Mouse (Mus musculus): ENCODE results near the gene Cxcl15. TPM values are rescaled to one million over a fixed set of nuclear protein-coding genes. Genes with fewer than 3 reads are reported as not detected.
"Not testable (repeated sequence)": the region's sequence is repeated elsewhere in the genome, so short reads cannot be mapped to it uniquely, and the experiment has no call there.

Gene Cxcl15
- polyA plus RNA-seq, 1 experiment from 2014 or later, result 0.11 TPM

DNA sequence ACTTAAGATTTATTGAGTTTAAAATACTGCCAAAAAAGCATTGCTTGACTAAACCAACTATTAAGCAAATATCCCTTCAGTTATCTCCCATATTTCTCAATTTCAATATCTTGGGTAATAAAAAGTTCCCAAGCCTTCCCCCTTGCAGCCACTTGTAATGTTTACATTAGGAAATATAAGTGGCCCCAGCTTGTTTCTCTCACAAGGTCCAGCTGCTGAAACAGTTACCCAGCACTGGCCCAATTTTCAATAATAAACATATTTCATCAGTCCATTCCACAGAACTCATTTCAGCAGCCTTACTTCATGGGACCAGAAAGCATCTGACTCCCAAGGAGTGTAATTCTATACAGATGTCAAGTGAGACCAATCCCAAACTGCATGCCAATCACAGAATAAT lies 25.4 kb downstream of the Cxcl15 start:
- no peaks in the 10 kb centered on the region for H3K36me3 ChIP-seq (ENCODE audit: control insufficient read depth, insufficient read depth, low read length)
- no peaks in the 10 kb centered on the region for H3K4me1 ChIP-seq (replicated peaks; ENCODE audit: control insufficient read depth, insufficient read depth, low read length)
- no peaks in the 10 kb centered on the region for H3K9me3 ChIP-seq (ENCODE audit: control insufficient read depth, low read length)
- H3K27me3 ChIP-seq (ENCODE audit: control insufficient read depth, insufficient read depth, low read length), result no peaks in the 10 kb centered on the region
- H3K4me2 ChIP-seq (replicated peaks; ENCODE audit: low read depth, low read length), result no peak overlapping the region
- ATAC-seq (ENCODE audit: low FRiP score) (no peak), DNase-seq (ENCODE audit: low spot score) (no peak)
- H3K9ac ChIP-seq (ENCODE audit: low read depth, low read length), result no peak overlapping the region
- H3K4me3 ChIP-seq (ENCODE audit: low read depth, low read length), result no peak overlapping the region
- H3K27ac ChIP-seq (ENCODE audit: low read depth, low read length), result no peak overlapping the region

DNA sequence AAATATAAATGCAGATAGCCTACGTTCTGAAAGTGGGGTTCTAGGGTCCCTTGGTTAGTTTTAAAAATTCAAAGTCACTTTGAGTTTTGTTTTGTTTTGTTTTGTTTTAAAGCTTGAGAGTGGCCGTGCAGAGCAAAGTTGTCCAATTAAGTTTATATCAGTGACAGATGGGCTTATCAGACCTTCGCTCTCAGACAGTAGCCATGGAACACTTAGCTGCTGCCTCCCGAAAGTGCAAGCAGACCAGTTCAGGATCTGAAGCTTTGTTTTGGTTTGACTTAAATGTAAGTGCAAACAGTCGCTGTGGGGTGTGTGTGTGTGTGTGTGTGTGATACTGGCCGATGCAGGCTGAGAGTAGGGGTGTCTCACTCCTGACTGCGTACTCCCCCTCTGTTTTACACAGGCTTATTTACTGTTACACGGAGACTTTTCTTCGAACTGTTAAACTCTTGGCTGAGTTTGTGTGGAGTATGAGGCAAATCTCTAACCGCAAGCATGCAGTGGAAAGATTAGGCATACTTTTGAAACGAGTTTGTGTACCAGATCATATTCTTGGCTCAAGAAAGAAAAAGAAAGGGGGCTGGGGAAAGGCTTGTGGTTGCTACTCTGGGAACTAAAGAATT lies 37.9 kb downstream of the Cxcl15 start:
- no peak for ATAC-seq (ENCODE audit: low FRiP score)
- WGBS, result 89% methylated on average over 11 of the region's 11 CpGs
- Histone ChIP-seq H3K27ac (ENCODE audit: low read depth, low read length) (no peak overlapping the region), H3K9ac (ENCODE audit: low read depth, low read length) (no peak overlapping the region), H3K4me1 (replicated peaks; ENCODE audit: control insufficient read depth, insufficient read depth, low read length) (no peaks in the 10 kb centered on the region), H3K36me3 (ENCODE audit: control insufficient read depth, insufficient read depth, low read length) (no peaks in the 10 kb centered on the region), H3K27me3 (ENCODE audit: control insufficient read depth, insufficient read depth, low read length) (no peaks in the 10 kb centered on the region), H3K9me3 (ENCODE audit: control insufficient read depth, low read length) (no peaks in the 10 kb centered on the region), H3K4me2 (replicated peaks; ENCODE audit: low read depth, low read length) (no peak overlapping the region), H3K4me3 (ENCODE audit: low read depth, low read length) (no peak overlapping the region)
- DNase-seq (ENCODE audit: low spot score), result no peak

DNA sequence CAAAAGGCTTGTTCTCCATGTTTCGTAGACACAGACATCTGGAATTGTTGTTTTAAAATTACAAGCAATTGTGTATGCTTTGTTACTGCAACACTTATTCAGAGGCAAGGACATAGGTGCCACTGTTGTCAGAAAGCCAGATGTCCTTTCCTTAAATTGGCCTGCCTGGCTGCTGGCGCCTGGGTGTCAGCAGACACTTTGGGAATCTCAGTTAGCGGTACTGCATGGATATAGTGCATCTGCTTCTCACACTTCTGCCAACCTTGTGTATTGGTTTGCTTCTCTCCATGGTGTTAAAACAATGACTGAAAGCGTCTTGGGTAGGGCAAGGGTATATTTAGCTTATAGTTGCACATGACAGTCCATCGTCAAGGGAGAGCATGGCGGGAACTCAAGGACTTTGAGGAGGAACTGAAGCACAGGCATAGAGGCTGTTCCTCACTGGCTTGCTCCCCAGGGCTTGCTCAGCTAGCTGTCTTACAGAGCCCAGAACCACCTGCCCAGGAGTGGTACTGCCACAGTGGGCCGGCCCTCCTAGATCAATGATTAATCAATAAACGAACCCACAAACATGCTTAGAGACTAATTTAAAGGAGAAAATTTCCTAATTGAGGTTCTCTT lies 38.5 kb downstream of the Cxcl15 start:
- no peaks in the 10 kb centered on the region for H3K27me3 ChIP-seq (ENCODE audit: control insufficient read depth, insufficient read depth, low read length)
- no peaks in the 10 kb centered on the region for H3K9me3 ChIP-seq (ENCODE audit: control insufficient read depth, low read length)
- no peaks in the 10 kb centered on the region for H3K36me3 ChIP-seq (ENCODE audit: control insufficient read depth, insufficient read depth, low read length)
- H3K4me1 ChIP-seq (replicated peaks; ENCODE audit: control insufficient read depth, insufficient read depth, low read length), result no peaks in the 10 kb centered on the region
- ATAC-seq (ENCODE audit: low FRiP score) (no peak), DNase-seq (ENCODE audit: low spot score) (no peak)
- no peak overlapping the region for H3K27ac ChIP-seq (ENCODE audit: low read depth, low read length)
- H3K4me2 ChIP-seq (replicated peaks; ENCODE audit: low read depth, low read length), result no peak overlapping the region
- WGBS, result 91% methylated on average over 8 of the region's 8 CpGs
- no peak overlapping the region for H3K9ac ChIP-seq (ENCODE audit: low read depth, low read length)
- H3K4me3 ChIP-seq (ENCODE audit: low read depth, low read length), result no peak overlapping the region

DNA sequence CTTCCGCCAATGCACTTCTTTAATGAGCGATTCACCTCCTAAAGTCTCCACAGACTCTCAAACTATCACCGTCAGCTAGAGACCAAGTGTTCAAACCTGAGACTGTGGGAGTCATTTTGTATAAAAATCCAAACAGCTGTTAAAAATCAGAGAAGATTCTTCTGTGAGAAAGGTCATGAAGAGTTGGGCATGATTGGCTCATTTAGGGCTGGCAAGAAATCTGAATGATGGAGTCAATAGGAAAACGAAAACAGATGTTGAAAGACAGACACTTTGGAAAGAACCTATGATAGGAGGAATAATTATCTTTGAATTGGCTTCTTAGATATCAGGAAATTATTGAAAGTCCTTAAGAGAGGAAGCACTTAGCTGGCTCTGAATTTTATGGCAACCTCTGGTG lies 40.1 kb downstream of the Cxcl15 start:
- no peak overlapping the region for H3K9ac ChIP-seq (ENCODE audit: low read depth, low read length)
- H3K4me2 ChIP-seq (replicated peaks; ENCODE audit: low read depth, low read length), result no peak overlapping the region
- H3K4me1 ChIP-seq (replicated peaks; ENCODE audit: control insufficient read depth, insufficient read depth, low read length), result no peaks in the 10 kb centered on the region
- DNase-seq (ENCODE audit: low spot score) (no peak), ATAC-seq (ENCODE audit: low FRiP score) (no peak)
- no peak overlapping the region for H3K4me3 ChIP-seq (ENCODE audit: low read depth, low read length)
- H3K36me3 ChIP-seq (ENCODE audit: control insufficient read depth, insufficient read depth, low read length), result no peaks in the 10 kb centered on the region
- no peak overlapping the region for H3K27ac ChIP-seq (ENCODE audit: low read depth, low read length)
- 90% methylated on average over 4 of the region's 4 CpGs for WGBS
- H3K9me3 ChIP-seq (ENCODE audit: control insufficient read depth, low read length), result no peaks in the 10 kb centered on the region
- H3K27me3 ChIP-seq (ENCODE audit: control insufficient read depth, insufficient read depth, low read length), result no peaks in the 10 kb centered on the region

DNA sequence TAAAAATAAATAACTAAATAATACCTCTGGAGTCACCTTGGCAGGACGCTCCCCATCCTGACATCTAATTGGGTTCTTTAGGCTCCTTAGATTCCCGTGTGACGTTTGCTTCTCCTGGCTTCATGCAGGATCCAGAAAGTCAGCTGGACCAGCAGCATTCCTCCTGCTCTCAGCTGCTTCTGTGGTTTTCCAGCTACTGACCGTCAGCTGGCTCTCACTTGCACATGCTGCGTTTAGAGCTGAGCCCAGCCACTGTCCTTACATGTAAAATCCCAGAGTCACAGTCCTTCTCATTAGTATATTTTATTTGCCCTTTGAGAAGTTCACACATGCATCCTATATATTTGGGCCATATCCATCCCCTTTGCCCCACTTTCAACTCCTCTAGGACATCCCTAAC lies 44.2 kb downstream of the Cxcl15 start:
- H3K4me3 ChIP-seq (ENCODE audit: low read depth, low read length), result no peak overlapping the region
- H3K27ac ChIP-seq (ENCODE audit: low read depth, low read length), result no peak overlapping the region
- ATAC-seq (ENCODE audit: low FRiP score) (no peak), DNase-seq (ENCODE audit: low spot score) (no peak)
- H3K36me3 ChIP-seq (ENCODE audit: control insufficient read depth, insufficient read depth, low read length), result no peaks in the 10 kb centered on the region
- H3K4me1 ChIP-seq (replicated peaks; ENCODE audit: control insufficient read depth, insufficient read depth, low read length), result no peaks in the 10 kb centered on the region
- H3K9me3 ChIP-seq (ENCODE audit: control insufficient read depth, low read length), result no peaks in the 10 kb centered on the region
- no peak overlapping the region for H3K9ac ChIP-seq (ENCODE audit: low read depth, low read length)
- no peak overlapping the region for H3K4me2 ChIP-seq (replicated peaks; ENCODE audit: low read depth, low read length)
- H3K27me3 ChIP-seq (ENCODE audit: control insufficient read depth, insufficient read depth, low read length), result no peaks in the 10 kb centered on the region
- WGBS, result 86% methylated on average over 5 of the region's 5 CpGs

DNA sequence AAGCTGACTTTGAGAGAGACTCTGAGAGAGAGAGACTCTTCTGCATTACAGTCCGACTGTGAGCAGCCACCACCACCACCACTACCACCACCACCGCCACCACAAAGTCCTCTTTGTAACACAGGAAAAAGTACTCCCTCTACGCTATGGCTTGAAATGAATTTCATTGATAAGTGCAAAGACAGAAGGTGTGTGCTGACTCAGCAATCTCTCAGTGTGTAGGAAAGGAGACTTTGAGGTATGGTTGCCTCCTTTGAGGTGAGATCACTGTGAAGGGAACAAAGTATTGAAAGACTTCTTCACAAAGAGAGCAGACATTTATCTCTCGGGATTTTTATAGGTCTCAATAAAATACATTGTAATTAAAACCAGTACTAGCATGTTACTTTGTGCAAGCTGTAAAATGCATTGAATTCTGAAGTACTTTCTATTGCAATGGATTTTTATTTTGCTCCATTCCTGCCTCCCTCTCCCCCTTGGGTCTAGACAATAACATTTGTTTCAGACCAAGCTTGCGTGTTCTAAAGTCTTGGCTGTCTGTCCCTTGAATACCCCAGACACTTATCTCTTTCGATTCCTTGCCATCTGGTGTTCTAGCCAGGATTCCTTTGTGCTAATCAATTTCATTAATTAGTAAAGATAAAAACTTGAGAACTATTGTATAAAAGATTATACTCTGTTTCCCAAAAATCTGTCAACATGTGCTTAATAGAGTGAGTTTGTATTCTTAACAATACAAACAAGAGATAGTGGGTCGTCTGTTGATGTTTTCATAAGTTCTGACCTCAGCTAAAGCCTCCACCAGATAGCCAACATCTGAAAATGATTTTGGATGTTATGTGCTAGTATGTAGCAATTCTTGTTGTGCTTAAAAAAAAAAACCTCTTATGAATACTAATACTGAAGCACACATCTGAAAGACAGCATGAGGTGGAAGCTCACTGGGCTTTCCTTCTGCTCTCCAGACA lies 46.9 kb downstream of the Cxcl15 start:
- Histone ChIP-seq H3K9me3 (ENCODE audit: control insufficient read depth, low read length) (no peaks in the 10 kb centered on the region), H3K4me2 (replicated peaks; ENCODE audit: low read depth, low read length) (no peak overlapping the region), H3K4me1 (replicated peaks; ENCODE audit: control insufficient read depth, insufficient read depth, low read length) (no peaks in the 10 kb centered on the region), H3K27me3 (ENCODE audit: control insufficient read depth, insufficient read depth, low read length) (no peaks in the 10 kb centered on the region), H3K4me3 (ENCODE audit: low read depth, low read length) (no peak overlapping the region), H3K9ac (ENCODE audit: low read depth, low read length) (no peak overlapping the region), H3K27ac (ENCODE audit: low read depth, low read length) (no peak overlapping the region), H3K36me3 (ENCODE audit: control insufficient read depth, insufficient read depth, low read length) (no peaks in the 10 kb centered on the region)
- DNase-seq (ENCODE audit: low spot score), result no peak
- ATAC-seq (ENCODE audit: low FRiP score), result no peak
- 78% methylated on average over 7 of the region's 7 CpGs for WGBS

DNA sequence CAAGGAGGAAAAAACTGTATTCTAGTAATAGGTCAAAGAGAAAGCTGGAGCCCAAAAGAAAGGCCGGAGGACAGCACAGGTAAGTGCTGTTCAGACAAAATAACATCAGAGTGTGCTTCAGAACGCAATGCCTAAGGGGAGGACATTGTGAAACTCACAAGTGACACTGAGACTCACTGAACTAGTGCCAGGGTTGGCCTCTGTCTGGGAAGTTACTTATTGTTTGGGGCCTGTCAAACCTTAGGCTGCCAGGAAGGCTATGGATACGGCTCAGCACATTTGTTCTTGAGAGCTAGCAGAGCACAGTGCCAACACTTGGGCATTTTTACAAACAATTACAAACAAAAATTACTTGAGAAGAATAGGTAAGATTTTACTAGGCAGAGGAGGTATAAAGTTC lies 49.6 kb downstream of the Cxcl15 start:
- Histone ChIP-seq H3K36me3 (ENCODE audit: control insufficient read depth, insufficient read depth, low read length) (no peaks in the 10 kb centered on the region), H3K27ac (ENCODE audit: low read depth, low read length) (no peak overlapping the region), H3K9ac (ENCODE audit: low read depth, low read length) (no peak overlapping the region), H3K4me3 (ENCODE audit: low read depth, low read length) (no peak overlapping the region), H3K27me3 (ENCODE audit: control insufficient read depth, insufficient read depth, low read length) (no peaks in the 10 kb centered on the region), H3K4me2 (replicated peaks; ENCODE audit: low read depth, low read length) (no peak overlapping the region), H3K4me1 (replicated peaks; ENCODE audit: control insufficient read depth, insufficient read depth, low read length) (no peaks in the 10 kb centered on the region), H3K9me3 (ENCODE audit: control insufficient read depth, low read length) (no peaks in the 10 kb centered on the region)
- 82% methylated on average over 3 of the region's 3 CpGs for WGBS
- DNase-seq (ENCODE audit: low spot score) (no peak), ATAC-seq (ENCODE audit: low FRiP score) (no peak)

DNA sequence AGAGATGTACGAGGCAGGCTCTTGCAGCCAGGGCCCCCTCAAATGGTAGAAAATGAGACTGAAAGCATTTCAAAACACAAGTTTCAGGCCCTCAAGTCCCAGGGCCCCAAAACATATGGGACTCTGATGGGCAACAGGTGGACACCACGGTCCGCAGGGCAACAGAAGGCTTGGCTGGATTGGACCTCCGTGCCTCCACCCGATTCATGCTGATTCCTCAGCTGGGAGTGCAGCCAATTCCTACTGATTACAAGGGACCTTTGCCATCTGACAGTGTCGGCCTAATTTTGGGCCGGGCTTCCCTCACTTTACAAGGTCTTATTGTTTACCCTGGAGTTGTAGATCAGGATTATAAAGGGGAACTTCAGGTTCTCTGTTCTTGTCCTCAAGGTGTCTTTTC lies 55.8 kb downstream of the Cxcl15 start:
- DNase-seq (ENCODE audit: low spot score); ATAC-seq (ENCODE audit: low FRiP score); H3K4me1 ChIP-seq (replicated peaks; ENCODE audit: control insufficient read depth, insufficient read depth, low read length); H3K4me2 ChIP-seq (replicated peaks; ENCODE audit: low read depth, low read length); H3K4me3 ChIP-seq (ENCODE audit: low read depth, low read length); H3K9me3 ChIP-seq (ENCODE audit: control insufficient read depth, low read length); H3K36me3 ChIP-seq (ENCODE audit: control insufficient read depth, insufficient read depth, low read length); H3K27me3 ChIP-seq (ENCODE audit: control insufficient read depth, insufficient read depth, low read length); H3K9ac ChIP-seq (ENCODE audit: low read depth, low read length); H3K27ac ChIP-seq (ENCODE audit: low read depth, low read length): not testable (repeated sequence)
- WGBS, result 93% methylated on average over 7 of the region's 7 CpGs

All from hindbrain, embryonic 11.5 days (tissue).